Mouse (Mus musculus): ENCODE measurements around the gene Olfr1257.

DNA sequence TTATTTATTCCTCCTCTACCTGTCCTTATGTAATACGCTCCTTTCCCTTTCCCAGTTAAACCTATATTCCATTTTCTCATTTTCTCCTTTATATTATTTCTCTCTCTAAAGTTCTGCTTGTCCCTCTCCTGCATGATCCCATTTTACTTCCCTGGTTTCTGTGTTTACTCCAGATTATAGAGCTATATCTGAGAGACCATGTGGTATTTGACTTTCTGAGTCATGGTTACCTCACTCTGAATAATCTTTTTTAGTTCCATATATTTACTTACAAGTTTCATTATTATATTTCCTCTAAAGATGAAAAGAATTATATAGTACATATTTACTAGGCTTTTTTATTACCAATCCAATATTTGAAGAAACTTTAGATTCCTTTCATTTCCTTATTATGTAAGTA is 29.0 kb upstream of the Olfr1257 start:
- no peak for TF ChIP-seq CTCF (IDR thresholded peaks at IDR 0.05; ENCODE audit: low read depth)
- TF ChIP-seq EP300 (IDR thresholded peaks at IDR 0.05; ENCODE audit: low read depth), result no peak
